Mouse (Mus musculus): ENCODE measurements around the gene Glis3. TPM values are rescaled to one million over a fixed set of nuclear protein-coding genes. Genes with fewer than 3 reads are reported as not detected.

The Glis3 gene
- polyA plus RNA-seq, 1 experiment from 2014 or later: 1.9 TPM

GRCm38 (mm10) chr19:28235571-28235970 lies 444.3 kb downstream of the Glis3 start:
- Histone ChIP-seq H3K4me1 (replicated peaks; ENCODE audit: control insufficient read depth, insufficient read depth, low read length) (no peaks in the 10 kb centered on the region), H3K9ac (ENCODE audit: low read length) (no peak overlapping the region), H3K27me3 (replicated peaks; ENCODE audit: control insufficient read depth, insufficient read depth, low read length) (no peaks in the 10 kb centered on the region), H3K27ac (ENCODE audit: low read depth) (no peak overlapping the region), H3K4me2 (ENCODE audit: low read length) (no peak overlapping the region), H3K9me3 (ENCODE audit: control insufficient read depth, low read length) (no peaks in the 10 kb centered on the region), H3K4me3 (ENCODE audit: low read depth, low read length) (no peak overlapping the region), H3K36me3 (ENCODE audit: control insufficient read depth, insufficient read depth, low read length) (no peaks in the 10 kb centered on the region)
- DNase-seq (ENCODE audit: low spot score): no peak
- WGBS: 69% methylated on average over 5 of the region's 5 CpGs
- no peak for ATAC-seq (replicated peaks; ENCODE audit: low FRiP score, low TSS enrichment, low read depth)

GRCm38 (mm10) chr19:28235096-28235495 lies 444.8 kb downstream of the Glis3 start:
- 93% methylated on average over 9 of the region's 9 CpGs for WGBS

GRCm38 (mm10) chr19:28234676-28235075 lies 445.2 kb downstream of the Glis3 start:
- Histone ChIP-seq H3K4me2 (ENCODE audit: low read length) (no peak overlapping the region), H3K4me1 (replicated peaks; ENCODE audit: control insufficient read depth, insufficient read depth, low read length) (no peaks in the 10 kb centered on the region), H3K9ac (ENCODE audit: low read length) (no peak overlapping the region), H3K27ac (ENCODE audit: low read depth) (no peak overlapping the region), H3K27me3 (replicated peaks; ENCODE audit: control insufficient read depth, insufficient read depth, low read length) (no peaks in the 10 kb centered on the region), H3K4me3 (ENCODE audit: low read depth, low read length) (no peak overlapping the region), H3K36me3 (ENCODE audit: control insufficient read depth, insufficient read depth, low read length) (no peaks in the 10 kb centered on the region), H3K9me3 (ENCODE audit: control insufficient read depth, low read length) (no peaks in the 10 kb centered on the region)
- ATAC-seq (replicated peaks; ENCODE audit: low FRiP score, low TSS enrichment, low read depth) (no peak), DNase-seq (ENCODE audit: low spot score) (no peak)
- WGBS: 93% methylated on average over 2 of the region's 2 CpGs

More at GRCm38 (mm10) chr19:28235096-28235495, 444.8 kb downstream of the Glis3 start:
- Histone ChIP-seq H3K4me1 (replicated peaks; ENCODE audit: control insufficient read depth, insufficient read depth, low read length) (no peaks in the 10 kb centered on the region), H3K27ac (ENCODE audit: low read depth) (no peak overlapping the region), H3K9me3 (ENCODE audit: control insufficient read depth, low read length) (no peaks in the 10 kb centered on the region), H3K36me3 (ENCODE audit: control insufficient read depth, insufficient read depth, low read length) (no peaks in the 10 kb centered on the region), H3K4me3 (ENCODE audit: low read depth, low read length) (no peak overlapping the region), H3K27me3 (replicated peaks; ENCODE audit: control insufficient read depth, insufficient read depth, low read length) (no peaks in the 10 kb centered on the region), H3K9ac (ENCODE audit: low read length) (no peak overlapping the region), H3K4me2 (ENCODE audit: low read length) (no peak overlapping the region)
- DNase-seq (ENCODE audit: low spot score) (no peak), ATAC-seq (replicated peaks; ENCODE audit: low FRiP score, low TSS enrichment, low read depth) (no peak)

GRCm38 (mm10) chr19:28231511-28231910 lies 448.4 kb downstream of the Glis3 start:
- ATAC-seq (replicated peaks; ENCODE audit: low FRiP score, low TSS enrichment, low read depth): no peak
- H3K4me2 ChIP-seq (ENCODE audit: low read length): no peak overlapping the region
- no peaks in the 10 kb centered on the region for H3K36me3 ChIP-seq (ENCODE audit: control insufficient read depth, insufficient read depth, low read length)
- no peaks in the 10 kb centered on the region for H3K27me3 ChIP-seq (replicated peaks; ENCODE audit: control insufficient read depth, insufficient read depth, low read length)
- H3K9ac ChIP-seq (ENCODE audit: low read length): no peak overlapping the region
- H3K4me3 ChIP-seq (ENCODE audit: low read depth, low read length): no peak overlapping the region
- H3K27ac ChIP-seq (ENCODE audit: low read depth): no peak overlapping the region
- DNase-seq (ENCODE audit: low spot score): no peak
- no peaks in the 10 kb centered on the region for H3K4me1 ChIP-seq (replicated peaks; ENCODE audit: control insufficient read depth, insufficient read depth, low read length)
- no peaks in the 10 kb centered on the region for H3K9me3 ChIP-seq (ENCODE audit: control insufficient read depth, low read length)
- WGBS: 57% methylated on average over 3 of the region's 3 CpGs

- WGBS: 70% methylated on average over 10 of the region's 10 CpGs
- no peaks in the 10 kb centered on the region for H3K9me3 ChIP-seq (ENCODE audit: control insufficient read depth, low read length)
- no peaks in the 10 kb centered on the region for H3K36me3 ChIP-seq (ENCODE audit: control insufficient read depth, insufficient read depth, low read length)
- no peak overlapping the region for H3K4me2 ChIP-seq (ENCODE audit: low read length)
- H3K27me3 ChIP-seq (replicated peaks; ENCODE audit: control insufficient read depth, insufficient read depth, low read length): no peaks in the 10 kb centered on the region
- DNase-seq (ENCODE audit: low spot score) (no peak), ATAC-seq (replicated peaks; ENCODE audit: low FRiP score, low TSS enrichment, low read depth) (no peak)
- no peak overlapping the region for H3K4me3 ChIP-seq (ENCODE audit: low read depth, low read length)
- no peaks in the 10 kb centered on the region for H3K4me1 ChIP-seq (replicated peaks; ENCODE audit: control insufficient read depth, insufficient read depth, low read length)
- H3K9ac ChIP-seq (ENCODE audit: low read length): no peak overlapping the region
- no peak overlapping the region for H3K27ac ChIP-seq (ENCODE audit: low read depth)
Measured at GRCm38 (mm10) chr19:28227526-28227925, 452.4 kb downstream of the Glis3 start.

GRCm38 (mm10) chr19:28225651-28226050 lies 454.2 kb downstream of the Glis3 start:
- no peak for ATAC-seq (replicated peaks; ENCODE audit: low FRiP score, low TSS enrichment, low read depth)
- no peak overlapping the region for H3K27ac ChIP-seq (ENCODE audit: low read depth)
- H3K4me1 ChIP-seq (replicated peaks; ENCODE audit: control insufficient read depth, insufficient read depth, low read length): no peaks in the 10 kb centered on the region
- no peaks in the 10 kb centered on the region for H3K27me3 ChIP-seq (replicated peaks; ENCODE audit: control insufficient read depth, insufficient read depth, low read length)
- 63% methylated on average over 6 of the region's 6 CpGs for WGBS
- H3K9ac ChIP-seq (ENCODE audit: low read length): no peak overlapping the region
- no peaks in the 10 kb centered on the region for H3K36me3 ChIP-seq (ENCODE audit: control insufficient read depth, insufficient read depth, low read length)
- H3K4me2 ChIP-seq (ENCODE audit: low read length): no peak overlapping the region
- H3K9me3 ChIP-seq (ENCODE audit: control insufficient read depth, low read length): 0 out of 2 replicates have a peak, but pooled peaks cover 2% of the 10 kb centered on the region
- H3K4me3 ChIP-seq (ENCODE audit: low read depth, low read length): no peak overlapping the region
- no peak for DNase-seq (ENCODE audit: low spot score)

GRCm38 (mm10) chr19:28211630-28212029 lies 468.2 kb downstream of the Glis3 start:
- Histone ChIP-seq H3K9me3 (ENCODE audit: control insufficient read depth, low read length) (0 out of 2 replicates have a peak, but pooled peaks cover 2% of the 10 kb centered on the region), H3K36me3 (ENCODE audit: control insufficient read depth, insufficient read depth, low read length) (no peaks in the 10 kb centered on the region), H3K27ac (ENCODE audit: low read depth) (no peak overlapping the region), H3K4me1 (replicated peaks; ENCODE audit: control insufficient read depth, insufficient read depth, low read length) (no peaks in the 10 kb centered on the region), H3K9ac (ENCODE audit: low read length) (no peak overlapping the region), H3K27me3 (replicated peaks; ENCODE audit: control insufficient read depth, insufficient read depth, low read length) (no peaks in the 10 kb centered on the region), H3K4me2 (ENCODE audit: low read length) (no peak overlapping the region), H3K4me3 (ENCODE audit: low read depth, low read length) (no peak overlapping the region)
- ATAC-seq (replicated peaks; ENCODE audit: low FRiP score, low TSS enrichment, low read depth) (no peak; the same call in 1 of the 2 replicates), DNase-seq (ENCODE audit: low spot score) (no peak)
- 76% methylated on average over 4 of the region's 4 CpGs for WGBS

Other genes starting within 250 kb of the Glis3 start
- 0.41 and 0.62 TPM in 2 replicates for gene Slc1a1, start 155.0 kb upstream of the Glis3 start, polyA plus RNA-seq (2014; fragmentation: Nextera tagmentation; extraction: Ambion mirVana)